Mouse (Mus musculus) bone marrow macrophage, adult 2 months (primary cell): ENCODE data around the gene Trim16. TPM values are rescaled to one million over a fixed set of nuclear protein-coding genes. Genes with fewer than 3 reads are reported as not detected.
A peak's percentile ranks its signal among the peaks of the same experiment; 100 is the strongest.

Experiments
- H3K27ac ChIP-seq: 2 replicates; pipeline ENCODE4 v1.5.1; 2012; ENCODE audit warnings: low read depth, low read length; ENCODE audit not compliant: insufficient read depth
- H3K4me1 ChIP-seq: 2 replicates; pipeline ENCODE4 v1.6.1; 2012; ENCODE audit warnings: low read length; ENCODE audit not compliant: control insufficient read depth, insufficient read depth
- H3K4me3 ChIP-seq: 2 replicates; pipeline ENCODE4 v1.5.1; 2012; ENCODE audit warnings: mild to moderate bottlenecking, low read length, moderate library complexity; ENCODE audit not compliant: insufficient read depth
- CTCF ChIP-seq: IDR thresholded peaks from 2 replicates; pipeline ENCODE4 v1.5.1; 2012; ENCODE audit warnings: low read depth, mild to moderate bottlenecking, low read length, moderate library complexity
- POLR2A ChIP-seq: IDR thresholded peaks from 2 replicates; pipeline ENCODE4 v1.6.1; 2012; ENCODE audit warnings: mild to moderate bottlenecking, low read depth, low read length, borderline replicate concordance
- polyA plus RNA-seq: library from polyadenylated mRNA; stranded (reverse); fragments of >200 nt; gene quantifications from 2 replicates; pipeline ENCODE4 v1.2.4, GENCODE M21; 2012; ENCODE audit not compliant: missing spikeins, insufficient read depth, insufficient read length

Trim16 gene
- polyA plus RNA-seq, 1 experiment, result 15.0 TPM

DNA sequence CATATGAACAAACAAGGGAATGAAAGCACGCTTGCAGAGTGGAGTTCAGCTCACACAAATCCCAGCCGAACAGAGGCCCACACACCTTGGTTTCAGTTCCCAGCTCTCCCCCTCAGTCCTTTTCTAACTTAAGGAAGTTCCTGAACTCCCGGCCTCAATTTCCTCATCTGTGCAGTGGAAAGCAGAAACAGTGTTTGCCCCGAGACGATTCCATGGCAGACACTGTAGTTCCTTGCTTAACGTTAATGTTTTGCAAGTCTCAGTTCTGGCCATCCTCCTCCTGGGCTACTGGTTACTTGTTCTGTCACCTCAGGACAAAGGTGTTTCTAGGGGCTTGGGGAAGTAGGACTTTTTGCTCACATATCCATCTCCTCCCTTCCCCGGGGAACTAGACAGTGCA, 46.7 kb downstream of the Trim16 start:
- Histone ChIP-seq H3K4me1 (peaks cover 11% of the 10 kb centered on the region), H3K27ac (no peak overlapping the region), H3K4me3 (no peak overlapping the region)
- no peak for TF ChIP-seq POLR2A
- TF ChIP-seq CTCF, result no peak

DNA sequence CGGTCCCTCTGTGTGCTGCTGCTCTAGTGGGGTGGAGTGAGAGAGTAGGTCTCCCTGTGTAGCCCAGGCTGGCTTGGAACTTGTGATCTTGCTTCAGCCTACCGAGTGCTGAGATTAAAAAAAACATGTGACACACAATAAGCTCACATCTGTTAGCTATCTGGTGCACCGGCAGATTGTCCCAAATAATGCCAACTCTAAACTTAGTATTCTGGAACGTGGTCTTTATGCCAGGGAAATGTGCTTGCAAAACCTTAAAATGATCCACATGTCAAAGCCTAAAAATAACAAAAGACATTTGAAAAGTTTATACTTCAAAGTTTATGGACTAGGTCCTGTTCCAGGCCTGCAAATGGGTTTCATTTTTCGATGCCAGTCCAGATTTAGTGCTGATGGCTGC, 49.2 kb downstream of the Trim16 start:
- no peak overlapping the region for H3K27ac ChIP-seq
- H3K4me1 ChIP-seq, result peaks cover 11% of the 10 kb centered on the region
- TF ChIP-seq POLR2A (no peak), CTCF (no peak)
- H3K4me3 ChIP-seq, result no peak overlapping the region

DNA sequence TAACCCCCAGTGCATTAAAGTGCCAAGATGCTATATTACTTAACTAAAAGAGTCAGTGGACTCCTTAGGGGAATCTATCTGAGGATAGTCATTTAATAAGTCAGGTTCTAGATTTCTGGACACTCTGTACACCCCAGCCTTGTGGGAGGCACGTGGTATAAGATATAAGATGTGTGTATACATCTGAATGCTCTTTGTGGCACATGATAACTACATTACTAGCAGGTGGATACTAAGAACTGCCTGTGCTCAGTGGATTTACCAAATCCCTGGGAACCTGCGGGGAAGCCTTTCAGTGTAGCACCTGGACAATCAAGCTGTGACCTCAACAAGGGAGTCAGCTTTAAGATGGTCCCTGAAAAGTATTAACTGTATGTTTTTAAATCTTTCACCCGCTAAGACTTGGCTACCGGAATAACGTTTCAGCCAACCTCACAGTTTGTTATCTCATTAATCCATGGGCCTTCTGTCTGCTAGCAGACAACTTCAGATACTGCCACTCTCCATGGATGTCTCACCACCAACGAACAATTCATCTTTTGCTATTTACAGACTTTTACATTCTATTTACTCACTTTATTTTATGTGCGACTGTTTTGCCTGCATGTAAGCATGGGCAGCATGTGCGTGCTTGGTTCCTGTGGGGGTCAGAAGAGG, 49.8 kb downstream of the Trim16 start:
- Histone ChIP-seq H3K4me3 (no peak overlapping the region), H3K4me1 (peaks cover 15% of the 10 kb centered on the region), H3K27ac (no peak overlapping the region)
- no peak for TF ChIP-seq POLR2A
- TF ChIP-seq CTCF, result no peak

DNA sequence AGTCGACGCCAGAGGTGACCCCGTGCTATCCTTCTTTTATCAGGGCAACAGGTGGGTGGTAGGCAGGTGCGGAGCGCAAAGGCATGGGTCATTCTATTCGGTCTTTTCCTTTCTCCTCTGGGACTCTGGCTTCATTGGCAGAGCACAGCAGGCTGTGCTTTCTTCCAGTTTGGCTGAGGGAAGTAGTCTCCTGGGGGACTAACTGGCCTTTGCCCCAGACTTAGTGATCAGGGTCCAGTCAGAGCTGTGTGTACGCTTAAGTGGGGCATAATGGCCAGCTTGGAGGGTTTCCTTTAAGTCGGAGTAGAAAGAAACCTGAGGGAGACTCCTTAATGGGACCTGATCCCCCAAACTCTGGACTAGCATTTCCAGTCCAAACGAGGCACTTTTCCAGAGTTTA, 53.4 kb downstream of the Trim16 start:
- no peak overlapping the region for H3K27ac ChIP-seq
- H3K4me1 ChIP-seq, result peaks cover 9% of the 10 kb centered on the region; the same call in 1 of the 2 replicates

DNA sequence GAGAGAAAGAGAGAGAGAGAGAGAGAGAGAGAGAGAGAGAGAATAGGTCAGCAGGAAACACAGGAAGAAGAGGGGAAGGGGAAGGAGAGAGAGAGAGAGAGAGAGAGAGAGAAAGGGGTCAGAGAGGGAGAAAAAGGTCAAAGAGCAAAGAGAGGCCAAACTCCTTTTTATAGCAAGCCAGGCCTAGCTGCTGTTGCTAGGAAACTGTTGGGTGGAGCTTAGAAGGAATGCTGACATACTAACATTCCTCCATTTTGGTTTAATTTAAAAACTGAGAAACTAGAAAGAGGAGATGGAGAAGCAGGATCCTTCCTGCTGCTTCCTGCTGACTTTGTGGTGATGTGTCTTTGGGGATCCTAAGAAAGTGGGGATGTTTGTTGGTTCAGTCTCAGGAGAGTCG, 55.7 kb downstream of the Trim16 start:
- no peak overlapping the region for H3K27ac ChIP-seq
- no peak overlapping the region for H3K4me3 ChIP-seq
- H3K4me1 ChIP-seq, result peaks cover 11% of the 10 kb centered on the region; the same call in 1 of the 2 replicates
- TF ChIP-seq CTCF (no peak), POLR2A (no peak)

More for the DNA sequence above, 53.4 kb downstream of the Trim16 start:
- TF ChIP-seq POLR2A (no peak), CTCF (no peak)
- no peak overlapping the region for H3K4me3 ChIP-seq

DNA sequence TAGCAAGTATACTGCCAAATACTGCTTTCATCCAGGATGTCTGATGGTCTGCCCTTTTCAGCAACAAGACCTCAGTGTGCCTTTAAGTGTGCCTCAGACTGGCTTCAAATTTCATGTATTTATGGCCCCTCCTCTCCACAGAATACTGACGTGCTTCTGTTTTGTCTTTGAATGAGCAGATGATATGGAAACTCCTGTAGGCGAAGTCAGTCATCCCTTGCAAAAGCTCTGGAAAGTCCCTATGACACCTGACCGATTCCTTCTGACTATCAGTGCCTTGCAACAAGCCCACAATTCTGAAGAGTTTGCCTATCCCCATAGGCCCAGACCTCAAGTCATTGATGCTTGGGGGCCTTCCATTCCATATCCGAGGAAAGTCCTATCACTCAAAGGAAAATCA, 56.4 kb downstream of the Trim16 start:
- Histone ChIP-seq H3K27ac (no peak overlapping the region), H3K4me1 (peaks cover 11% of the 10 kb centered on the region; the same call in 1 of the 2 replicates), H3K4me3 (no peak overlapping the region)
- TF ChIP-seq CTCF, result no peak
- TF ChIP-seq POLR2A, result no peak

DNA sequence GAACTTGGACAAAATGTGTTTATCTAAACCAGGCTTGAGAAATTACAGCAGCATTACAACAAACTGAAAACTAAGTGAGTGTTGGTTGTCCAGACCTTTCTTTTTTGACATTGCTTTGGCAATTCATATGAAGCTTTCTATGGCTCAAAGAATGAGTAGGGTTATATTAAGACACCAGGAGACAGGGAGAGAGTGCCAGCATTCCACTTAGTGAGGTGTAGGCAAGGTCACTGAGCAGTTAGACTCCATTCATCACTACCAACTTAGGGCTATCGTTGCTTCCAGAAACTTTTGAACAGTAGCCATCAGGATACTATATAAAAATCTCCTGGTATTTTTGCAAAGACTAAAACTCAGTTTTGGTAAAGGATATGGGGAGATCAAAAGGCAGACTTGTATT, 57.4 kb downstream of the Trim16 start:
- TF ChIP-seq CTCF, result no peak
- TF ChIP-seq POLR2A, result no peak
- H3K4me1 ChIP-seq, result peaks cover 11% of the 10 kb centered on the region; the same call in 1 of the 2 replicates
- H3K27ac ChIP-seq, result no peak overlapping the region
- no peak overlapping the region for H3K4me3 ChIP-seq

DNA sequence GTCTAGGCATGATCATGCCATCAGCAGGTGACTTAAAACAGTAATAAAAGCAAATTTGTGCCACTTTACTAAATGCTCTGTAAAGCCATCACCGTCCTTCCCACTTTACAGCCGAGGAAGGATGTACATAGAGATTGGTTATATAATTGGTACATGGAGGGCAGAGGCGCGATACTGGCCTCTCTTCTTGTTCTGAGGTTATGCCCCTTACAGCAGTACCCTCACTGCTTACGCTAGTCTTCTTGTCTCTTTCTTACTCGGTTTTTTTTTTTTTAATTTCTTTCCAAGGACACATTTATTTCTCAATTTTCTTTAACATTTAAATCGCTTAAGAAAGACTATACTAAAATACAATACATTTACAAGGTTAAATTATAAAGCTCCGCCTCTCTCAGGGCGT, 58.7 kb downstream of the Trim16 start:
- TF ChIP-seq CTCF, result no peak
- no peak for TF ChIP-seq POLR2A
- peak overlapping the region; percentile 58 for H3K4me3 ChIP-seq
- H3K27ac ChIP-seq, result 0 out of 2 replicates have a peak overlapping the region, but pooled peaks have one; percentile 34
- H3K4me1 ChIP-seq, result peaks cover 11% of the 10 kb centered on the region; the same call in 1 of the 2 replicates

DNA sequence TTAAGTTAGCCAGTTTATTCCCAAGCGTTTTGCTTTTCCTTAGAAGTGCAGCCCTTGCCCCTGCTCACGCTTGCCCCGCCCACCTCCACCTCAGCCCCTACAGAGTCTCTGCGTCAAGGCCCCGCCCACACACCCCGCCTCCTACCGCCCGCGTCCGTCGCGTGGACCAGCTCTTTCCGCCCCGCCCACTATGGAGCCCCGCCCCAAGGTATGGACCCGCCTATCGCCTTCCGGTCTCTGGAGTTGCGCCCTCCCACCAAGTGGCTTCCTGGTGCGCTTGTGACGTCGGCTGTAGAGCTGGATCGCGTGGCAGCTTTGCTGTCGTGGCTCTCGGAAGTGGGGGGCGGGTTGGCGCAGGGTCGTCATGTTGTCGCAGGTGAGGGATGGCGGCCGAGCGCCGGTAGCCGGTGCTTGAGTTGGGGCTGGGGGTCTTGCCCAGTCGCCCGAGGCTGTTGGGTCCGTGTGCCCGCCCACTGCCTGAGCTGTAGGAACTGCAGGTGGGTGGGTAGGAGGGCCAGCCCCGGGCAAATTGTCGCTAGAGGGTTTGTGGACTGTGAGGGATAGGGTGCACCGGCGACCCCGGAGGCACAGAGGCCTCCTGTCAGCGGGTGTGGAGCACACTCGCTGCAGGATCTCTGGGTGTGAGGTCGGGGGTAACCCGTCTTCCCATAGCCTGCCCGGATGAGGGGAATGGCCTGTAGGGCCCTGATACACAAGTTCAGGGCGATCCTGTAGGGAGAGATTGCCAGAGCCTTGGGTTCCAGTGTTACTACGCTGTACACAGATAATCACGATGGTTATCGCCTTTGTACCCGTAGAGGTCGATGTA, 59.4 kb downstream of the Trim16 start, which contains the start of gene Tvp23b:
TSS of gene Tvp23b (plus strand) at position 236 of the 829 bp plus-strand sequence.
- peaks cover 10% of the 10 kb centered on the region; the same call in 1 of the 2 replicates for H3K4me1 ChIP-seq
- peak within 1 kb of the TSS; percentile 34 for H3K27ac ChIP-seq
- peak within 1 kb of the TSS; percentile 91 for H3K4me3 ChIP-seq
- TF ChIP-seq POLR2A, result no peak
- TF ChIP-seq CTCF, result no peak

DNA sequence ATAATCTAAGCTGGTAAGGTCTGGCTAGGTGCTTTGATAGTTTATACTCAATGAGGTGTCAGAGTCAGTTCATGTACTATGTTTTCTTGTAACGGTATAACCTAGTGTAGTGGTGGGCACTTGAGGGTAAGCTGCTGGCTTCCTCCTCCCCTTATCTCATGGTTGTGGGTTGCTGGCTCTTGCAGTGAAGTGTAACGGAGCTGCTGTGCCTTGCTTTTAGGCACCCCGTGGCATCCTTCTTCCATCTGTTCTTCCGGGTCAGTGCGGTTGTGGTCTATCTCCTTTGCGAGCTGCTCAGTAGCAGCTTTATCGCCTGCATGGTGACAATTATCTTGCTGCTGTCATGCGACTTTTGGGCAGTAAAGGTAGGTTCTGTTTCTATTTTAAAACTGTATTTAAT, 63.4 kb downstream of the Trim16 start:
- H3K4me1 ChIP-seq, result peaks cover 2% of the 10 kb centered on the region; the same call in 1 of the 2 replicates
- H3K27ac ChIP-seq, result no peak overlapping the region
- TF ChIP-seq CTCF, result no peak
- TF ChIP-seq POLR2A, result no peak
- no peak overlapping the region for H3K4me3 ChIP-seq

DNA sequence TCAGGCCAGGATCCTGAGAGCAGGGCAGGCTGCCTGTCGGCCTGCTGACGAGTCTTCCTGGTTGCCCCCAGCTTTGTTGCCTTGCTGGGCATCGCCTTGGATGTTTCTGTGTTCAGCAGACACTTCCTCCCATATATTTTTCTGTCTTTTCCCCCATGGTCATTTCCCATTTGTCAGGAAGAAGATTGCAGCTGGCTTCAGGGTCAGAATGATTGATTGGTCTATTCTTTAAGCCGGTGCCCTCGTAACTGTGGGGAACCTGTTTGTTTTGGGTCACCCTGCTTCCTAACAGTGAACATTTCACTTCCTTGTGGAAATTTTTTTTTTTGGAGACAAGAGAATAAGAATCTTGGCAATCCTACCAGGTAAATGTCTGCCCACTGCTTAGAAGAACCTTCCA, 65.3 kb downstream of the Trim16 start:
- TF ChIP-seq POLR2A (no peak), CTCF (no peak)
- H3K4me1 ChIP-seq, result no peaks in the 10 kb centered on the region
- H3K4me3 ChIP-seq, result no peak overlapping the region
- no peak overlapping the region for H3K27ac ChIP-seq
